In genomic region chr7:45361243-45361804, GRCm38 (mm10) we compare ENCODE assay signal across 8 mouse cellular contexts. TPM values are rescaled to one million over a fixed set of nuclear protein-coding genes. Genes with fewer than 3 reads are reported as not detected.
DNase-seq lines count a peak whose midpoint lies in the region; ATAC-seq and TF ChIP-seq lines count a peak whose summit lies in the region.

No protein-coding gene starts in this region.

- TF ChIP-seq EP300 in liver, embryonic 14.5 days (IDR thresholded peaks at IDR 0.05; ENCODE audit: low read depth), result no peak

- no peaks in the 10 kb centered on the region for H3K9me3 ChIP-seq in embryonic facial prominence, embryonic 13.5 days
- no peaks in the 10 kb centered on the region for H3K9me3 ChIP-seq in heart, embryonic 16.5 days (replicated peaks; ENCODE audit: control insufficient read depth, low read length)
- H3K9me3 ChIP-seq in liver, embryonic 14.5 days (ENCODE audit: control insufficient read depth, low read length), result no peaks in the 10 kb centered on the region
- no peaks in the 10 kb centered on the region for H3K9me3 ChIP-seq in stomach, embryonic 15.5 days

- ATAC-seq in embryonic facial prominence, embryonic 13.5 days (ENCODE audit: insufficient number of reproducible peaks, insufficient read depth, low FRiP score, low TSS enrichment, low read depth), result peak; percentile 78
- peak; percentile 56 for ATAC-seq in heart, embryonic 16.5 days (replicated peaks; ENCODE audit: extremely low read depth, insufficient read depth, low FRiP score)
- peak; percentile 75; the same call in 1 of the 2 replicates for ATAC-seq in liver, embryonic 14.5 days (ENCODE audit: insufficient read depth)
- ATAC-seq in stomach, embryonic 15.5 days (ENCODE audit: insufficient read depth, low FRiP score, low read depth), result peak; percentile 82

- H3K27ac ChIP-seq in embryonic facial prominence, embryonic 13.5 days, result no peak overlapping the region
- H3K27ac ChIP-seq in heart, embryonic 16.5 days (ENCODE audit: low read length), result no peak overlapping the region
- no peak overlapping the region for H3K27ac ChIP-seq in liver, embryonic 14.5 days
- 0 out of 2 replicates have a peak overlapping the region, but pooled peaks have one; percentile 19 for H3K27ac ChIP-seq in stomach, embryonic 15.5 days

- H3K36me3 ChIP-seq in embryonic facial prominence, embryonic 13.5 days, result peaks cover 5% of the 10 kb centered on the region; the same call in 1 of the 2 replicates
- no peaks in the 10 kb centered on the region for H3K36me3 ChIP-seq in heart, embryonic 16.5 days (ENCODE audit: control insufficient read depth, insufficient read depth)
- no peaks in the 10 kb centered on the region for H3K36me3 ChIP-seq in liver, embryonic 14.5 days (replicated peaks; ENCODE audit: control insufficient read depth, insufficient read depth, low read depth)
- H3K36me3 ChIP-seq in stomach, embryonic 15.5 days, result no peaks in the 10 kb centered on the region

- H3K4me1 ChIP-seq in embryonic facial prominence, embryonic 13.5 days, result peaks cover 19% of the 10 kb centered on the region
- peaks cover 10% of the 10 kb centered on the region for H3K4me1 ChIP-seq in heart, embryonic 16.5 days (ENCODE audit: control insufficient read depth, insufficient read depth, low read length)
- peaks cover 0 to 8% of the 10 kb centered on the region in 2 experiments; a peak in 3 of 4 replicates for H3K4me1 ChIP-seq in liver, embryonic 14.5 days (replicated peaks; ENCODE audit: control insufficient read depth in 2 of 2, insufficient read depth in 2 of 2, low read length in 1 of 2)
- H3K4me1 ChIP-seq in stomach, embryonic 15.5 days, result peaks cover 20% of the 10 kb centered on the region

- peak overlapping the region; percentile 56 for H3K4me3 ChIP-seq in embryonic facial prominence, embryonic 13.5 days
- H3K4me3 ChIP-seq in heart, embryonic 16.5 days (ENCODE audit: low read length), result peak overlapping the region; percentile 46
- H3K4me3 ChIP-seq in liver, embryonic 14.5 days (ENCODE audit: insufficient read depth in 1 of 2, low read depth in 2 of 2, low read length in 2 of 2), result peak overlapping the region in 1 of 2 experiments; percentile 36; a peak in 2 of 4 replicates
- H3K4me3 ChIP-seq in stomach, embryonic 15.5 days (replicated peaks), result peak overlapping the region; percentile 48

- no peak for TF ChIP-seq CTCF in liver, embryonic 14.5 days (IDR thresholded peaks at IDR 0.05; ENCODE audit: low read depth)

- under 1% methylated on average over 43 of the region's 43 CpGs for WGBS in embryonic facial prominence, embryonic 13.5 days
- WGBS in heart, embryonic 16.5 days, result under 1% methylated on average over 43 of the region's 43 CpGs
- under 1% methylated on average over 43 of the region's 43 CpGs for WGBS in liver, embryonic 14.5 days (ENCODE audit: insufficient replicate concordance)
- 1% methylated on average over 43 of the region's 43 CpGs for WGBS in stomach, embryonic 15.5 days

- peak; percentile 73 to 81 for DNase-seq in urinary bladder, adult 18-20 months (ENCODE audit: low spot score in 2 of 2)
- DNase-seq in urinary bladder, adult 2 months (ENCODE audit: low spot score), result no peak
- peak; percentile 71 to 79 for DNase-seq in kidney, postnatal 25 days
- DNase-seq in liver, embryonic 14.5 days (ENCODE audit: low read depth in 3 of 3, low spot score in 3 of 3), result peak; percentile 41 to 61 (median 49)
- peak; percentile 84 for DNase-seq in neural tube, embryonic 10.5 days (ENCODE audit: extremely low spot score, low spot score)

- H3K9ac ChIP-seq in embryonic facial prominence, embryonic 13.5 days, result peak overlapping the region; percentile 77
- 0 out of 2 replicates have a peak overlapping the region, but pooled peaks have one; percentile 8 for H3K9ac ChIP-seq in heart, embryonic 16.5 days (ENCODE audit: low read length)
- no peak overlapping the region for H3K9ac ChIP-seq in liver, embryonic 14.5 days (replicated peaks)
- no peak overlapping the region; the same call in 1 of the 2 replicates for H3K9ac ChIP-seq in stomach, embryonic 15.5 days

- H3K27me3 ChIP-seq in embryonic facial prominence, embryonic 13.5 days, result peaks cover 69% of the 10 kb centered on the region
- H3K27me3 ChIP-seq in heart, embryonic 16.5 days (ENCODE audit: control insufficient read depth, insufficient read depth, low read length), result peaks cover 59% of the 10 kb centered on the region
- H3K27me3 ChIP-seq in liver, embryonic 14.5 days (ENCODE audit: control insufficient read depth, insufficient read depth, low read length), result peaks cover 63% of the 10 kb centered on the region
- peaks cover 47% of the 10 kb centered on the region for H3K27me3 ChIP-seq in stomach, embryonic 15.5 days (replicated peaks)

- H3K4me2 ChIP-seq in embryonic facial prominence, embryonic 13.5 days, result peak overlapping the region; percentile 90
- H3K4me2 ChIP-seq in heart, embryonic 16.5 days (ENCODE audit: low read depth, low read length), result peak overlapping the region; percentile 73
- peak overlapping the region; percentile 59 for H3K4me2 ChIP-seq in liver, embryonic 14.5 days (ENCODE audit: low read depth)
- peak overlapping the region; percentile 92 for H3K4me2 ChIP-seq in stomach, embryonic 15.5 days

RNA-seq across cellular contexts. Expression of gene Ppfia3, which starts 5.5 kb away (rescaled TPM):
- 1.4 and 1.9 TPM in 2 replicates for polyA plus RNA-seq in urinary bladder, adult 2 months (2012; rRNA removed)
- polyA plus RNA-seq in embryonic facial prominence, embryonic 13.5 days (2015; fragmentation: Nextera tagmentation; extraction: Ambion mirVana), result 6.6 and 8.2 TPM in 2 replicates
- polyA plus RNA-seq in heart, embryonic 16.5 days (2015; fragmentation: Nextera tagmentation; extraction: Ambion mirVana), result 1.5 TPM in 2 replicates
- polyA plus RNA-seq in liver, embryonic 14.5 days (2012; rRNA removed), result 0.21 and 0.22 TPM in 2 replicates
- 0.25 TPM in 1 of 2 replicates, not detected in the other for polyA plus RNA-seq in liver, embryonic 14.5 days (2014; fragmentation: Nextera tagmentation; extraction: Ambion mirVana)
- 4.8 and 5.6 TPM in 2 replicates for polyA plus RNA-seq in stomach, embryonic 15.5 days (2015; fragmentation: Nextera tagmentation; extraction: Ambion mirVana)

RNA-seq across cellular contexts. Expression of gene Lin7b, which starts 9.1 kb away (rescaled TPM):
- 19.2 and 21.0 TPM in 2 replicates for polyA plus RNA-seq in urinary bladder, adult 2 months (2012; rRNA removed)
- polyA plus RNA-seq in embryonic facial prominence, embryonic 13.5 days (2015; fragmentation: Nextera tagmentation; extraction: Ambion mirVana), result 1.6 and 2.7 TPM in 2 replicates
- polyA plus RNA-seq in heart, embryonic 16.5 days (2015; fragmentation: Nextera tagmentation; extraction: Ambion mirVana), result 0.81 and 0.91 TPM in 2 replicates
- polyA plus RNA-seq in liver, embryonic 14.5 days (2012; rRNA removed), result 0.10 and 0.23 TPM in 2 replicates
- polyA plus RNA-seq in liver, embryonic 14.5 days (2014; fragmentation: Nextera tagmentation; extraction: Ambion mirVana), result 0.20 TPM in 1 of 2 replicates, not detected in the other
- 3.5 and 4.0 TPM in 2 replicates for polyA plus RNA-seq in stomach, embryonic 15.5 days (2015; fragmentation: Nextera tagmentation; extraction: Ambion mirVana)

RNA-seq across cellular contexts. Expression of gene Hrc, which starts 26.2 kb away (rescaled TPM):
- 0.59 and 1.1 TPM in 2 replicates for polyA plus RNA-seq in urinary bladder, adult 2 months (2012; rRNA removed)
- polyA plus RNA-seq in embryonic facial prominence, embryonic 13.5 days (2015; fragmentation: Nextera tagmentation; extraction: Ambion mirVana), result 2.2 and 2.9 TPM in 2 replicates
- polyA plus RNA-seq in heart, embryonic 16.5 days (2015; fragmentation: Nextera tagmentation; extraction: Ambion mirVana), result 26.6 and 28.7 TPM in 2 replicates
- 0.02 and 0.07 TPM in 2 replicates for polyA plus RNA-seq in liver, embryonic 14.5 days (2012; rRNA removed)
- polyA plus RNA-seq in liver, embryonic 14.5 days (2014; fragmentation: Nextera tagmentation; extraction: Ambion mirVana), result not detected in 2 replicates
- polyA plus RNA-seq in stomach, embryonic 15.5 days (2015; fragmentation: Nextera tagmentation; extraction: Ambion mirVana), result 1.4 and 1.5 TPM in 2 replicates

RNA-seq across cellular contexts. Expression of gene Trpm4, which starts 27.7 kb away (rescaled TPM):
- 33.6 and 39.8 TPM in 2 replicates for polyA plus RNA-seq in urinary bladder, adult 2 months (2012; rRNA removed)
- polyA plus RNA-seq in embryonic facial prominence, embryonic 13.5 days (2015; fragmentation: Nextera tagmentation; extraction: Ambion mirVana), result 17.8 and 23.8 TPM in 2 replicates
- 12.4 and 18.0 TPM in 2 replicates for polyA plus RNA-seq in heart, embryonic 16.5 days (2015; fragmentation: Nextera tagmentation; extraction: Ambion mirVana)
- 0.70 and 0.87 TPM in 2 replicates for polyA plus RNA-seq in liver, embryonic 14.5 days (2012; rRNA removed)
- 0.43 and 0.60 TPM in 2 replicates for polyA plus RNA-seq in liver, embryonic 14.5 days (2014; fragmentation: Nextera tagmentation; extraction: Ambion mirVana)
- polyA plus RNA-seq in stomach, embryonic 15.5 days (2015; fragmentation: Nextera tagmentation; extraction: Ambion mirVana), result 23.9 and 26.9 TPM in 2 replicates

RNA-seq across cellular contexts. Expression of gene Snrnp70, which starts 34.2 kb away (rescaled TPM):
- polyA plus RNA-seq in urinary bladder, adult 2 months (2012; rRNA removed), result 364 and 412 TPM in 2 replicates
- 285 and 299 TPM in 2 replicates for polyA plus RNA-seq in embryonic facial prominence, embryonic 13.5 days (2015; fragmentation: Nextera tagmentation; extraction: Ambion mirVana)
- 145 and 161 TPM in 2 replicates for polyA plus RNA-seq in heart, embryonic 16.5 days (2015; fragmentation: Nextera tagmentation; extraction: Ambion mirVana)
- polyA plus RNA-seq in liver, embryonic 14.5 days (2012; rRNA removed), result 132 and 203 TPM in 2 replicates
- 28.0 and 28.8 TPM in 2 replicates for polyA plus RNA-seq in liver, embryonic 14.5 days (2014; fragmentation: Nextera tagmentation; extraction: Ambion mirVana)
- polyA plus RNA-seq in stomach, embryonic 15.5 days (2015; fragmentation: Nextera tagmentation; extraction: Ambion mirVana), result 225 and 247 TPM in 2 replicates

Comparison
In these comparisons a context has a peak if more than half of its experiments do, and no peak if none do; other contexts are left out.
1. H3K9ac ChIP-seq: peak in embryonic facial prominence, embryonic 13.5 days (single experiment) and heart, embryonic 16.5 days (single experiment); none in liver, embryonic 14.5 days (single experiment) and stomach, embryonic 15.5 days (single experiment).
2. Peak in every context shown above with its lines, with median percentiles within 50 percentile points of each other: ATAC-seq and H3K4me2 ChIP-seq.